Mouse (Mus musculus): Measurements from ENCODE around the gene Carns1. TPM values are rescaled to one million over a fixed set of nuclear protein-coding genes. Genes with fewer than 3 reads are reported as not detected.

Carns1 gene
- total and polyA plus RNA-seq, 3 experiments = 0.63 to 0.81 TPM; not detected in 1

- TF ChIP-seq GATA1 (IDR thresholded peaks at IDR 0.05; ENCODE audit: low read depth, low read length) (no peak), POLR2AphosphoS2 (IDR thresholded peaks at IDR 0.05; ENCODE audit: low read length) (no peak; the same call in 1 of the 2 replicates), NRF1 (IDR thresholded peaks at IDR 0.05; ENCODE audit: insufficient read depth, low read depth, low read length, poor library complexity, severe bottlenecking) (peak; percentile 42; the same call in 1 of the 2 replicates), BHLHE40 (IDR thresholded peaks at IDR 0.05; ENCODE audit: borderline replicate concordance, low read depth, low read length) (no peak)
Measured at GRCm38 (mm10) chr19:4162646-4163542, 12.4 kb downstream of the Carns1 start, which contains the start of gene Rps6kb2 (continued).

- Histone ChIP-seq H3K9ac (ENCODE audit: control insufficient read depth, low read depth, low read length, poor library complexity, severe bottlenecking) (no peak overlapping the region), H3K4me3 (ENCODE audit: control insufficient read depth in 1 of 2, insufficient read depth in 1 of 2, low read depth in 2 of 2, low read length in 2 of 2) (no peak overlapping the region), H3K4me1 (ENCODE audit: control insufficient read depth in 1 of 2, insufficient read depth in 2 of 2, low read length in 2 of 2) (peaks cover 5 to 24% of the 10 kb centered on the region in 2 experiments), H3K9me3 (replicated peaks; ENCODE audit: insufficient read depth, low read length) (no peaks in the 10 kb centered on the region), H3K27ac (ENCODE audit: control insufficient read depth, low read depth, low read length) (no peak overlapping the region), H3K27me3 (ENCODE audit: control insufficient read depth in 1 of 2, insufficient read depth in 2 of 2, low read length in 2 of 2) (no peaks in the 10 kb centered on the region), H3K79me2 (ENCODE audit: control insufficient read depth, insufficient read depth, low read length, poor library complexity) (peaks cover 10% of the 10 kb centered on the region), H3K36me3 (ENCODE audit: control insufficient read depth in 1 of 2, insufficient read depth in 2 of 2, low read length in 2 of 2) (peaks cover 0 to 12% of the 10 kb centered on the region in 2 experiments; a peak in 3 of 4 replicates)
- TF ChIP-seq MEF2A (IDR thresholded peaks at IDR 0.05; ENCODE audit: extremely low read depth, insufficient replicate concordance, low read depth, low read length, poor library complexity, severe bottlenecking) (no peak), GABPA (IDR thresholded peaks at IDR 0.05; ENCODE audit: low read depth, low read length) (no peak), UBTF (IDR thresholded peaks at IDR 0.05; ENCODE audit: borderline replicate concordance, insufficient read depth, low read depth, low read length) (no peak), MYB (IDR thresholded peaks at IDR 0.05; ENCODE audit: low read depth, low read length) (no peak), TAL1 (IDR thresholded peaks at IDR 0.05; ENCODE audit: low read length) (no peak), CHD2 (IDR thresholded peaks at IDR 0.05; ENCODE audit: low read length) (no peak), NRF1 (IDR thresholded peaks at IDR 0.05; ENCODE audit: insufficient read depth, low read depth, low read length, poor library complexity, severe bottlenecking) (no peak), POLR2A (IDR thresholded peaks at IDR 0.05; ENCODE audit: control insufficient read depth in 1 of 2, insufficient read depth in 1 of 2, low read depth in 1 of 2, low read length in 2 of 2, poor library complexity in 1 of 2) (no peak), JUND (IDR thresholded peaks at IDR 0.05; ENCODE audit: low read depth, low read length) (no peak), BHLHE40 (IDR thresholded peaks at IDR 0.05; ENCODE audit: borderline replicate concordance, low read depth, low read length) (no peak), POLR2AphosphoS2 (IDR thresholded peaks at IDR 0.05; ENCODE audit: low read length) (no peak), MAX (IDR thresholded peaks at IDR 0.05; ENCODE audit: low read length) (no peak), ZKSCAN1 (IDR thresholded peaks at IDR 0.05; ENCODE audit: low read depth, low read length) (no peak), NELFE (IDR thresholded peaks at IDR 0.05; ENCODE audit: low read depth, low read length) (no peak), KAT2A (conservative IDR thresholded peaks at IDR 0.05; ENCODE audit: low read depth, low read length) (no peak), MAFK (IDR thresholded peaks at IDR 0.05; ENCODE audit: borderline replicate concordance, low read depth, low read length) (no peak), POLR2AphosphoS5 (IDR thresholded peaks at IDR 0.05; ENCODE audit: borderline replicate concordance, low read depth, low read length) (no peak)
- no peak for DNase-seq (ENCODE audit: low read depth, low spot score)
Measured at GRCm38 (mm10) chr19:4159049-4159448, 16.2 kb downstream of the Carns1 start.

Data from MEL (cell line).